Mouse (Mus musculus) ES-Bruce4 (cell line): ENCODE data around the gene Marcks.

Experiments
- CTCF ChIP-seq: IDR thresholded peaks from one replicate; pipeline ENCODE4 v1.8.1; 2011; ENCODE audit warnings: low read depth, low read length
- EP300 ChIP-seq: IDR thresholded peaks from 2 replicates; pipeline ENCODE4 v1.6.1; 2011; ENCODE audit warnings: low read depth, low read length; ENCODE audit not compliant: insufficient read depth

DNA sequence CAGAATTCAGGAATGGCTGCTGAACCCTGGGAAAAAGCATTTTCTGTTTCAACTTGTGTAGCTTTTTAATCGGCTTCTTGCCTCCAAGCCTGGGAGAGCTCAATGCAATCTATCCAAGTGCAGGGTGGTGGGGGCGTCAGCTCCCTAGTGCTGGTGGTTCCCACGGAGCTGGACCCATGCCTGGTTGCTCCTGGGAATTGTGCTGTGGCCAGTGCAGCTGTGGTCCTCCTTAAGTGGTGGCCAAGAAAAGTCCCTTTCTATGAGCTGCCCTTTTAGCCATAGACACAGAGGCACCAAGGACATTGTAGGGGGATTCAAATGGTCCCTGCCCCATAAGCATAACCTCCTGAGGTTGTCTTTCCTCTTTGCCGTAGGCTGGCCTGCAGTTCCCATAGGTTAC, 31.7 kb upstream of the Marcks start:
- TF ChIP-seq CTCF (no peak), EP300 (no peak)
